Comparison of ENCODE assay signal across 25 mouse cellular contexts in genomic region chr1:75252308-75252707, GRCm38 (mm10). TPM values are rescaled to one million over a fixed set of nuclear protein-coding genes. Genes with fewer than 3 reads are reported as not detected.
DNase-seq lines count a peak whose midpoint lies in the region; ATAC-seq and TF ChIP-seq lines count a peak whose summit lies in the region.
"Had no signal": no experiment of that assay in that cellular context is flagged by ENCODE, and none has a peak within 500 bp of the region (broad histone marks: within the 10 kb centered on the region; RNA-seq: fewer than 3 reads in every experiment).

No protein-coding gene starts in this region.

- no peaks in the 10 kb centered on the region for H3K36me3 ChIP-seq in liver, postnatal 0 days (replicated peaks; ENCODE audit: insufficient read depth, low read length)
- no peaks in the 10 kb centered on the region for H3K36me3 ChIP-seq in liver, embryonic 12.5 days
- H3K36me3 ChIP-seq in testis, adult 2 months (ENCODE audit: control insufficient read depth, insufficient read depth, low read length) = no peaks in the 10 kb centered on the region
- H3K36me3 ChIP-seq: embryonic facial prominence, embryonic 15.5 days; forebrain, embryonic 10.5 days; heart, embryonic 10.5 days; hindbrain, embryonic 13.5 days had no signal

- TF ChIP-seq CTCF in liver, postnatal 0 days (IDR thresholded peaks at IDR 0.05; ENCODE audit: low read depth) = no peak
- TF ChIP-seq CTCF in testis, adult 2 months (IDR thresholded peaks at IDR 0.05; ENCODE audit: control insufficient read depth, insufficient read depth, insufficient replicate concordance, low read depth, low read length) = no peak

- no peak for TF ChIP-seq POLR2A in testis, adult 2 months (IDR thresholded peaks at IDR 0.05; ENCODE audit: control insufficient read depth, low read depth, low read length)

- 69% methylated on average over 13 of the region's 13 CpGs for WGBS in liver, postnatal 0 days (ENCODE audit: insufficient replicate concordance)
- 62% methylated on average over 13 of the region's 13 CpGs for WGBS in liver, embryonic 12.5 days (ENCODE audit: insufficient replicate concordance)

- ATAC-seq in liver, postnatal 0 days = no peak
- no peak for ATAC-seq in liver, embryonic 12.5 days

- H3K4me3 ChIP-seq in liver, postnatal 0 days (ENCODE audit: low read depth, low read length) = no peak overlapping the region
- H3K4me3 ChIP-seq in liver, embryonic 12.5 days = no peak overlapping the region
- H3K4me3 ChIP-seq in testis, adult 2 months (ENCODE audit: control insufficient read depth, low read depth, low read length) = peak overlapping the region; percentile 75

- no peak overlapping the region for H3K27ac ChIP-seq in liver, postnatal 0 days (ENCODE audit: low read depth)
- no peak overlapping the region for H3K27ac ChIP-seq in liver, embryonic 12.5 days
- H3K27ac ChIP-seq in testis, adult 2 months (ENCODE audit: control insufficient read depth, insufficient read depth, low read depth, low read length) = no peak overlapping the region
- H3K27ac ChIP-seq: embryonic facial prominence, embryonic 15.5 days; forebrain, embryonic 10.5 days; heart, embryonic 10.5 days had no signal

- no peak overlapping the region for H3K4me2 ChIP-seq in liver, postnatal 0 days (ENCODE audit: low read depth, low read length)
- H3K4me2 ChIP-seq in liver, embryonic 12.5 days = no peak overlapping the region

- H3K4me1 ChIP-seq in liver, postnatal 0 days (ENCODE audit: insufficient read depth) = peaks cover 11% of the 10 kb centered on the region
- peaks cover 44% of the 10 kb centered on the region for H3K4me1 ChIP-seq in liver, embryonic 12.5 days
- H3K4me1 ChIP-seq in testis, adult 2 months (ENCODE audit: control insufficient read depth, insufficient read depth, low read length) = peaks cover 18% of the 10 kb centered on the region

- H3K9ac ChIP-seq in liver, postnatal 0 days (replicated peaks) = no peak overlapping the region
- H3K9ac ChIP-seq in liver, embryonic 12.5 days = no peak overlapping the region
- H3K9ac ChIP-seq: embryonic facial prominence, embryonic 15.5 days had no signal

- no peaks in the 10 kb centered on the region for H3K27me3 ChIP-seq in liver, postnatal 0 days (ENCODE audit: insufficient read depth, low read length)
- peaks cover 21% of the 10 kb centered on the region for H3K27me3 ChIP-seq in liver, embryonic 12.5 days (replicated peaks)
- H3K27me3 ChIP-seq in testis, adult 2 months (ENCODE audit: control insufficient read depth, insufficient read depth, low read length) = no peaks in the 10 kb centered on the region
- H3K27me3 ChIP-seq: embryonic facial prominence, embryonic 15.5 days had no signal

- no peaks in the 10 kb centered on the region for H3K9me3 ChIP-seq in liver, postnatal 0 days (ENCODE audit: low read length)
- H3K9me3 ChIP-seq in liver, embryonic 12.5 days (replicated peaks) = no peaks in the 10 kb centered on the region
- H3K9me3 ChIP-seq: embryonic facial prominence, embryonic 15.5 days; forebrain, embryonic 10.5 days; heart, embryonic 10.5 days; hindbrain, embryonic 13.5 days had no signal

- DNase-seq in cerebellum, adult 11-12 months = peak; percentile 53
- no peak for DNase-seq in cerebellum, postnatal 36 days
- peak; percentile 89 for DNase-seq in heart, adult 11 months
- DNase-seq in heart, postnatal 4 days = no peak
- DNase-seq in liver, postnatal 0 days = peak; percentile 16
- no peak for DNase-seq in testis, postnatal 10 days (ENCODE audit: low spot score)

- TF ChIP-seq EP300 in liver, postnatal 0 days (IDR thresholded peaks at IDR 0.05; ENCODE audit: low read depth) = no peak

RNA-seq across cellular contexts. Expression of gene Ptprn, which starts 12.0 kb away (rescaled TPM):
- under 1 TPM; 0.41 to 0.43 TPM for total RNA-seq in heart, postnatal 4 days (2021)
- polyA plus RNA-seq in liver, postnatal 0 days (2015; fragmentation: Nextera tagmentation; extraction: Ambion mirVana) = 0.02 and 0.09 TPM in 2 replicates
- 0.79 and 0.82 TPM in 2 replicates for polyA plus RNA-seq in liver, embryonic 12.5 days (2016; fragmentation: Nextera tagmentation; extraction: Ambion mirVana)
- 0.41 and 0.49 TPM in 2 replicates for polyA plus RNA-seq in testis, adult 2 months (2012; rRNA removed)
- total RNA-seq: hematopoietic stem cell, adult 5-6 weeks; MEL had no signal
- polyA plus RNA-seq: erythroblast, embryonic 14.5 days had no signal

RNA-seq across cellular contexts. Expression of gene Dnajb2, which starts 16.1 kb away (rescaled TPM):
- total RNA-seq in heart, postnatal 4 days (2021) = 10 to 100 TPM; 46.4 to 49.2 TPM
- polyA plus RNA-seq in liver, postnatal 0 days (2015; fragmentation: Nextera tagmentation; extraction: Ambion mirVana) = 29.0 and 31.0 TPM in 2 replicates
- polyA plus RNA-seq in liver, embryonic 12.5 days (2016; fragmentation: Nextera tagmentation; extraction: Ambion mirVana) = 27.2 and 27.8 TPM in 2 replicates
- polyA plus RNA-seq in testis, adult 2 months (2012; rRNA removed) = 298 and 299 TPM in 2 replicates

RNA-seq across cellular contexts. Expression of gene A630095N17Rik, which starts 20.4 kb away (rescaled TPM):
- total RNA-seq in heart, postnatal 4 days (2021) = not detected
- polyA plus RNA-seq in liver, postnatal 0 days (2015; fragmentation: Nextera tagmentation; extraction: Ambion mirVana) = 0.18 TPM in 1 of 2 replicates, not detected in the other
- polyA plus RNA-seq in liver, embryonic 12.5 days (2016; fragmentation: Nextera tagmentation; extraction: Ambion mirVana) = not detected in 2 replicates
- polyA plus RNA-seq in testis, adult 2 months (2012; rRNA removed) = 10.2 and 12.7 TPM in 2 replicates
- total RNA-seq: adrenal gland, postnatal 10 days; adrenal gland, postnatal 4 days; gastrocnemius, adult 8-10 months; gastrocnemius, postnatal 36 days; heart, adult 18-20 months; heart, postnatal 10 days had no signal
- polyA plus RNA-seq: brain, embryonic 14.5 days; CD4-positive, CD25-positive, alpha-beta regulatory T cell, adult 4 months; embryonic facial prominence, embryonic 15.5 days; erythroblast, embryonic 14.5 days; forebrain, embryonic 10.5 days; forebrain, embryonic 14.5 days; heart, embryonic 10.5 days; heart, embryonic 14.5 days; hindbrain, embryonic 13.5 days had no signal

RNA-seq across cellular contexts. Expression of gene Resp18, which starts 25.9 kb away (rescaled TPM):
- total RNA-seq in heart, postnatal 4 days (2021) = not detected
- polyA plus RNA-seq in liver, postnatal 0 days (2015; fragmentation: Nextera tagmentation; extraction: Ambion mirVana) = not detected in 2 replicates
- polyA plus RNA-seq in liver, embryonic 12.5 days (2016; fragmentation: Nextera tagmentation; extraction: Ambion mirVana) = 0.32 TPM in 1 of 2 replicates, not detected in the other
- polyA plus RNA-seq in testis, adult 2 months (2012; rRNA removed) = 0.20 TPM in 1 of 2 replicates, not detected in the other
- total RNA-seq: gastrocnemius, adult 8-10 months; gastrocnemius, postnatal 36 days; heart, adult 18-20 months; heart, postnatal 10 days; hematopoietic stem cell, adult 5-6 weeks; MEL had no signal
- polyA plus RNA-seq: CD4-positive, CD25-positive, alpha-beta regulatory T cell, adult 4 months; erythroblast, embryonic 14.5 days; heart, embryonic 10.5 days had no signal

RNA-seq across cellular contexts. Expression of gene Tuba4a, which starts 32.6 kb away (rescaled TPM):
- 100 to 1,000 TPM; 371 to 462 TPM for total RNA-seq in heart, postnatal 4 days (2021)
- 291 and 298 TPM in 2 replicates for polyA plus RNA-seq in liver, postnatal 0 days (2015; fragmentation: Nextera tagmentation; extraction: Ambion mirVana)
- 465 and 490 TPM in 2 replicates for polyA plus RNA-seq in liver, embryonic 12.5 days (2016; fragmentation: Nextera tagmentation; extraction: Ambion mirVana)
- polyA plus RNA-seq in testis, adult 2 months (2012; rRNA removed) = 163 and 204 TPM in 2 replicates

Comparison
In these comparisons a context has a peak if more than half of its experiments do, and no peak if none do; other contexts are left out.
1. DNase-seq: peak in cerebellum, adult 11-12 months (single experiment), heart, adult 11 months (single experiment) and liver, postnatal 0 days (single experiment); none in cerebellum, postnatal 36 days (0 of 2), heart, postnatal 4 days (single experiment) and testis, postnatal 10 days (single experiment).